Mouse (Mus musculus): ENCODE measurements at regions not wholly inside any gene's neighbourhood (a gene's known extent, or its start where the extent isn't known, plus 50 kb on each side); places are given as distances from the start of the nearest gene placed in this dataset.

DNA sequence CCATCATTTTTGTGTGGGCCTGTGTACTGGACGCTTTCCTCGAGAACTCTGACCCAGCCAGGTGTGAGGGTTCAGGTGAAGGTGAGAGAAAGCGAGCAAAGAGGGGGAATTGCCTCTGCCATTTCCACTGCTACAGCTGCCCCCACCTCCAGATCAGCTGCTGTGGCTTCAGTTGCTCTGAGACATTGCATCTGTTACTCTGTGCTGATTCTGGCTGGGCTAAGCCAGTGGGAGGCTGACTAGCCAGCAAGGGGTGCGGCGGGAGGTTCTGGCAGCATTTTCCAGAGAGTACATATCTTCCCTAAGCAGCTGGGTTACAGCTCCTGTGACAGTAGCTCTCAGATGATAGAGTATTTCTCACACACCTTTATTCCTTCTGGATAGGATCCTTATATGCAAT is 712.7 kb upstream of the Cdh18 start:
- no peaks in the 10 kb centered on the region for H3K9me3 ChIP-seq (ENCODE audit: low read length)
- ATAC-seq (ENCODE audit: low FRiP score) (no peak), DNase-seq (ENCODE audit: low spot score) (no peak)
- no peaks in the 10 kb centered on the region for H3K27me3 ChIP-seq (ENCODE audit: insufficient read depth, low read length)
- no peaks in the 10 kb centered on the region for H3K4me1 ChIP-seq (ENCODE audit: insufficient read depth, low read length)
- no peak overlapping the region for H3K4me2 ChIP-seq (ENCODE audit: low read depth, low read length, poor library complexity, severe bottlenecking)
- no peak overlapping the region for H3K27ac ChIP-seq (ENCODE audit: low read depth, low read length)
- no peak for TF ChIP-seq CTCF (IDR thresholded peaks at IDR 0.05)
- 80% methylated on average over 5 of the region's 5 CpGs for WGBS
- no peaks in the 10 kb centered on the region for H3K36me3 ChIP-seq (ENCODE audit: insufficient read depth, low read length)
- H3K9ac ChIP-seq (replicated peaks; ENCODE audit: low read length, poor library complexity, severe bottlenecking): no peak overlapping the region
- no peak overlapping the region for H3K4me3 ChIP-seq (ENCODE audit: low read depth, low read length)

DNA sequence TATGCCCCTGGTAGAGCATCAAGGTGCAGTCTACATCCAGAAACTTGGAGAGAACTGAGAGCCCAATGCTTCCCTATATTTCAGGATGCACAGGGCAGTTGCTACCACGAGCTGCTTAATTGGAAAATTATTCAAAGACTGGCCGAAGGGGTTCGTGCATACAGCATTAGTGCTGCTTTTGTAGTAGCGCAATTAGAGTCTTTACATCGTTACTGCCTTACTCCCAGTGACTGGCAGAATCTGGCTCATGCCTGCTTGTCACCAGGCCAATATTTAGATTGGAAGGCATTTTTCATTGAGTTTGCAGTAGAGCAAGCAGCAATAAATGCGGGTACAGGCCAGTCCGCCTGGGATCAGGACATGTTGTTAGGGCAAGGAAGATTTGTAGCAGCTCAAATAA is 690.3 kb upstream of the Cdh18 start:
- no peaks in the 10 kb centered on the region for H3K36me3 ChIP-seq (ENCODE audit: insufficient read depth, low read length)
- H3K27me3 ChIP-seq (ENCODE audit: insufficient read depth, low read length): no peaks in the 10 kb centered on the region
- 0 out of 2 replicates have a peak, but pooled peaks cover 7% of the 10 kb centered on the region for H3K9me3 ChIP-seq (ENCODE audit: low read length)
- no peak for ATAC-seq (ENCODE audit: low FRiP score)
- H3K4me3 ChIP-seq (ENCODE audit: low read depth, low read length): no peak overlapping the region
- no peak for DNase-seq (ENCODE audit: low spot score)
- 75% methylated on average over 7 of the region's 7 CpGs for WGBS
- H3K4me1 ChIP-seq (ENCODE audit: insufficient read depth, low read length): no peaks in the 10 kb centered on the region
- no peak overlapping the region for H3K4me2 ChIP-seq (ENCODE audit: low read depth, low read length, poor library complexity, severe bottlenecking)
- H3K9ac ChIP-seq (replicated peaks; ENCODE audit: low read length, poor library complexity, severe bottlenecking): no peak overlapping the region
- H3K27ac ChIP-seq (ENCODE audit: low read depth, low read length): no peak overlapping the region
- TF ChIP-seq CTCF (IDR thresholded peaks at IDR 0.05): no peak

DNA sequence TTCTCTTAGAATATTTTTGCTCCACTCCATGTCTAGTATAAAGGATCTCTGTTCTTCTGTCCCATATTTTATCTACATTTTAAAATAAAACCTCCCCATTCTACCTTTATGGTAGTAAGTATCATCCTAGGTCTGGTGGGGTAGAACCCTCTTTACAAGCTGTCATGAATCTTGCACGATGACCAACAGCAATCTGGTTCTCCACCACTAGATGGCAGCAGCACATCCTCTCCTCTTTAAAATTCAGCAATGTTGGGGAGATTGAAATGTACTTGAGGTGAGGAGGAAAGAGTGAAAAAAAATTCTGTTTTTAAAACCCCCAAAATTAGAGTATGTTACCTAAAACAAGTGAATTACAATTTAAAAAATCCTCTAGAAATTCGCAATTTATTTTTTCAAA is 663.6 kb upstream of the Cdh18 start:
- ATAC-seq (ENCODE audit: low FRiP score) (0 out of 2 replicates have a peak, but pooled peaks have one; percentile 34), DNase-seq (ENCODE audit: low spot score) (peak; percentile 73)
- Histone ChIP-seq H3K27ac (ENCODE audit: low read depth, low read length) (no peak overlapping the region), H3K36me3 (ENCODE audit: insufficient read depth, low read length) (no peaks in the 10 kb centered on the region), H3K27me3 (ENCODE audit: insufficient read depth, low read length) (no peaks in the 10 kb centered on the region), H3K4me3 (ENCODE audit: low read depth, low read length) (no peak overlapping the region), H3K9ac (replicated peaks; ENCODE audit: low read length, poor library complexity, severe bottlenecking) (no peak overlapping the region), H3K9me3 (ENCODE audit: low read length) (no peaks in the 10 kb centered on the region), H3K4me2 (ENCODE audit: low read depth, low read length, poor library complexity, severe bottlenecking) (no peak overlapping the region), H3K4me1 (ENCODE audit: insufficient read depth, low read length) (no peaks in the 10 kb centered on the region)
- WGBS: 32% methylated on average over 2 of the region's 2 CpGs
- peak; percentile 92 for TF ChIP-seq CTCF (IDR thresholded peaks at IDR 0.05)

Data from midbrain, postnatal 0 days (tissue).